Mouse (Mus musculus) E14TG2a.4 (cell line): Measurements from ENCODE around the gene Hspbp1.

Source experiments
- H3K27me3 ChIP-seq: 2 replicates; pipeline ENCODE4 v1.6.1; 2014; ENCODE audit warnings: low read length, control low read depth; ENCODE audit not compliant: insufficient read depth
- H3K36me3 ChIP-seq: 2 replicates; pipeline ENCODE4 v1.6.1; 2014; ENCODE audit warnings: low read length, control low read depth; ENCODE audit not compliant: insufficient read depth
- H3K4me1 ChIP-seq: replicated peaks from 2 replicates; pipeline ENCODE4 v1.6.1; 2014; ENCODE audit warnings: low read depth, low read length, control low read depth
- H3K4me3 ChIP-seq: replicated peaks from 2 replicates; pipeline ENCODE4 v1.5.1; 2014; ENCODE audit warnings: mild to moderate bottlenecking, low read length
- H3K9me3 ChIP-seq: 2 replicates; pipeline ENCODE4 v1.6.1; 2014; ENCODE audit warnings: low read length, control low read depth
- CTCF ChIP-seq: conservative IDR thresholded peaks from 2 replicates; pipeline ENCODE4 v1.5.1; 2014; ENCODE audit warnings: low read length
- NANOG ChIP-seq: IDR thresholded peaks from 2 replicates; pipeline ENCODE4 v1.6.1; 2014; ENCODE audit warnings: borderline replicate concordance, low read length, mixed read lengths
- POU5F1 ChIP-seq: IDR thresholded peaks from 2 replicates; pipeline ENCODE4 v1.6.1; 2014; ENCODE audit warnings: low read length, borderline replicate concordance

Hspbp1 gene

DNA sequence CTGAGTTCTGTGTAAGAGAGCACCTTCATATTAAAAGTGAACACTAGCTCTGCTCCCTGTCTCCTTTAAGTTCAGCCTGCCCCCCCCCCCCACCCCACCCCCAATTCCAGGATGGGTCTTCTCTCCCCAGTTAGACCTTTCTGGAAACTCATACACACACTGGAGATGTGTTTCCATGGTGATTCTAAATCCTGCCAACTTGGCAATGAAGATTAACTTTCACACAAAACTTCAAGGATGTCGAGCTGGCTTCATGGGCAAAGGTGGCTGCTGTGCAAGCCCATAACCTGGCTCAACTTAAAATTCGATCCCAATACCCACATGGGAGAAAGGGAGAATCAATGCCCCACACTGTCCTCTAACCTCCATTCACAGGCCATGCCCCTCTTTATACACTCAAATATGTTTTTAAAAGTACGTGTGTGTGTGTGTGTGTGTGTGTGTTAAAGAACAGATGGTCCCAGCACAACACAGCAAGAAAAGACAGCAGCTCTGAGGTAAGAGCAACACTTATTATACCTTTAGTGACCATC is 24.9 kb downstream of the Hspbp1 start:
- Histone ChIP-seq H3K36me3 (peaks cover 52% of the 10 kb centered on the region), H3K4me3 (peak overlapping the region; percentile 94), H3K4me1 (peaks cover 79% of the 10 kb centered on the region), H3K9me3 (no peaks in the 10 kb centered on the region), H3K27me3 (no peaks in the 10 kb centered on the region)
- no peak for TF ChIP-seq NANOG
- no peak for TF ChIP-seq CTCF
- no peak for TF ChIP-seq POU5F1

DNA sequence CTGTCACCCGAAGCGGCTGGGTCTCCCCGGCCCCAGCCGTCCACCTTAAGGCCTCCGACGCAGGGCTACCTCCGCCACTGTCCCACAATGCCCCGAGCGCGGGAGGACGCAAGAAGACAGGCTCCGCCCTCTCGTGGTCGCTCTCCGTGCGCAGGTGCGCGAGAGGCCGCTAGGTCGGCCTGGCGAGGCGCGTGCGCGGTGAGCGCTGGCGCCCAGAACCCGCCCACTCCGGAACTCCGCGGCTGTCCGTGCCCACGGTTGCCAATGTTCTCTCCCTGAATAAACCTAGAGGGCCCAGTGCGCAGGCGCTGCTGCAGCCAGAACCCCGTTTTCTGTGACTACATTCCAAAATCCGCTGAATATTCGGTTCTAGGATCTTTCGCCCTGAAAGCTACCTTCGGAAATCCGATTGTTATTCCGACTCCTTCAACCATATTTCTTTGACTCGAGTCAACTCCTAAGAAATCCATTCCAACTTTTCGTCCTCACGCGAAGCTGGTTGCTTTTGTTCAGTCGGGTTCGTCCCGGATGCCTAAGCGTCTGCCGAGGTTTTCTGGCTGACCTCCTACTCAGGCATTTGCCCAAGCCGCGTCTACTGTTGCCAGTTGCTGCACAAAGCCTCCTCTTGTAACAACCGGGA is 25.8 kb downstream of the Hspbp1 start, which contains the start of gene Ppp6r1:
Gene Ppp6r1 (minus strand): TSS at position 108 of the 640 bp plus-strand sequence.
- peaks cover 79% of the 10 kb centered on the region for H3K4me1 ChIP-seq
- H3K4me3 ChIP-seq, result peak within 1 kb of the TSS; percentile 94
- H3K27me3 ChIP-seq, result no peaks in the 10 kb centered on the region
- TF ChIP-seq POU5F1, result no peak
- TF ChIP-seq CTCF, result no peak
- TF ChIP-seq NANOG, result no peak
- no peaks in the 10 kb centered on the region for H3K9me3 ChIP-seq
- H3K36me3 ChIP-seq, result peaks cover 54% of the 10 kb centered on the region

DNA sequence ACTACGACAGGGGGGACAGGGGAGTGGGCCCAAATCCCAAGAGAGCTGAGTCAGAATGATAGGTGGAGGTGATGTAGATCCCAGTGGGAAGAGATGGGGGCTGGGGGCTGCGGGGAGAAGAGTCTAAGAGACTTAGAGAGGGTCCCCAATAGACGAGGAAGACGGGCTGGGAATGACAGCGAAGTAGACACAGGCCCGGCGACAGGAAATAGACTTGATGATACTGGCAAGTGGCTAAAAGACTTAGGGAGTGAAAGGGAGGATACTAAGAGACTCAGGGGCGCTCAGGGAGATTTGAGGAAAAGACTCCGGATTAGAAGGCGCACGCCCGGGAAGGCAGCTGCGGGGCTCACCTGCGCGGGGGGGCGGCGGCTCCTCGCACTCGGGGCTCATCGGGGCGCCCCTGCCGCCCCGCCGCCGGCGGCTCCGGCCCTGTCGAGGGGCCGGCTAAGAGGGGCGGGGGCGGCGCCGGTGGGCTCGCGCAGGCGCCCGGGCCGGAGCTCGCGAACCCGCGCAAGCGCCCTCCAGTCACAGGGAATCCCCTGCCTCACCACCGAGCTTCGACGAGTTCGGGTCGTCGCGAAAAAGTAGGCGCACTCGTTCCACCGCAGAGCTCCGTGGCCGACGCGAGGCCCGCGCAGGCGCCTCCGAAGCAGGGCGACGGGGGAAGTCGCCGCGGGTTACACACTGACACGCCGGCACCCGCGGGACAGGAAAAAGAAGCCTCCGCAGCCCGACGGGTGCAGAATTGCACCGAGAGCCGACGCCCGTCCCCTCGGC is 26.6 kb downstream of the Hspbp1 start:
- Histone ChIP-seq H3K9me3 (no peaks in the 10 kb centered on the region), H3K4me3 (peak overlapping the region; percentile 94), H3K27me3 (no peaks in the 10 kb centered on the region), H3K36me3 (peaks cover 55% of the 10 kb centered on the region), H3K4me1 (peaks cover 82% of the 10 kb centered on the region)
- TF ChIP-seq NANOG (no peak), POU5F1 (no peak), CTCF (no peak)

DNA sequence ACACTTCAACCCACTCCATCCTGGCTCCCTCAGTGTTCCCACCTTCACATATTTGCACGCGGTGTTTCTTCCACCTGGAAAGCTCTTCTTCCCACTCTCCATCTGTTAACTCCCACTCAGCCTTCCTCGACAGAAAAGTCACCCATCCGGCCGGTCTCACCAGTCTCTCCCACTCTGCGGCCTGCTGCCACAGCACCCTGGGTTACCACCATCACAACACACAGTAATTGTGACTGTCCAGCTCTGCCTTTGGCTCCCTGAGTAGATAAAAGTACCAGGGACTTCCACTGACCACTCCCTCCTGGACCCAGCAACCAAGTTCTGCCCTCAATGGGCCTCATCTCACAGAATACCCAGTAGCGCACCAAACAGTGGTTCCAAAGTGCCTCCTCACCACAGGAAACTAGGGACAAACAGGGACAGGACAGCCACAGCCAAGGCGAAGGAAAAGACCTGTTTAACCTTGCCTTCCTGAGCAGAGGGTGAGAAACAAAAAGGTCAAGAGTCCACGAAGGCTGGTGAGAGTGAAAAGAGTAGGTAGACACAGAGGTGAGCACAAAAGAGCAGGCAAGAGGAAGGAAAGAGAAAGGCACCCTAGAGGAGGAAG is 27.2 kb downstream of the Hspbp1 start:
- H3K36me3 ChIP-seq, result peaks cover 56% of the 10 kb centered on the region
- H3K4me3 ChIP-seq, result peak overlapping the region; percentile 94
- no peaks in the 10 kb centered on the region for H3K27me3 ChIP-seq
- H3K4me1 ChIP-seq, result peaks cover 82% of the 10 kb centered on the region
- H3K9me3 ChIP-seq, result no peaks in the 10 kb centered on the region
- no peak for TF ChIP-seq CTCF

DNA sequence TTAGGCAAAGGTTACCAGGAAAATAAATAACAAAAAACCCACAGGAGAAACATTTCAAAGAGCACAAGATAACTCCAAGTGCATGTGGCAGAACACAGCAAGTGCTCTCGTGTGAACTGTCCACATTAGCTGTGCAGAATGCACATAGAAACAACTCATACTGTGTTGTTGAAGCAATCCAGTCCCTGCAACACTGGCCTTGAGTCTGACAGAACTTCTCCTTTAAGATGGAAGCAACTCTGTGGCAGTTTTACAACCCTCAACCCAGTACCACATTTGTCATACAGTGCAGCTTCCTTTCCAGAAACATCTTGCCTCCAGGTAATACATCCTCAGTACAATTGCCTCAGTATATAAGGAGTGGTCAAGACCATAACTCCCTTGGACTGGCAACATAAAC is 28.1 kb downstream of the Hspbp1 start:
- no peaks in the 10 kb centered on the region for H3K27me3 ChIP-seq
- TF ChIP-seq CTCF (no peak), NANOG (no peak), POU5F1 (no peak)
- peaks cover 52% of the 10 kb centered on the region for H3K36me3 ChIP-seq
- H3K4me1 ChIP-seq, result peaks cover 82% of the 10 kb centered on the region
- no peak overlapping the region for H3K4me3 ChIP-seq
- no peaks in the 10 kb centered on the region for H3K9me3 ChIP-seq

DNA sequence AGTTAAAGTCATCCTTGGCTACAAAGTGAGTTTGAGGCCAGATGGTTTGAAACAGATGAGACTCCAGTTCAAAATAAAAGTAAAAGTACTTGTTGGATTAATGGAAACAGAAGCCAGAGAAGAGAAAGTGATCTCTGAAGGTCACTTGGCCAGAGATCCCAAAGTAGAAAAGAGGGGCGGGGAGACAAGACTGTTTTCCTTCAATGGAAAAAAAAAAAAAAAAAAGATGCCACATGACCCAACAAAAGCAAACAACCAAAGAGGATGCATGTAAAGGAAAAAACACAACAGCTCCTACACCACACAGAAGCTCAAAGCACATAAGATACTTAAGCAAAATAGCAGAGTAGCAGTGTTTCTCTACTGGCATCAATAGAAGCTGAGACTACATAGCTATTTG is 29.0 kb downstream of the Hspbp1 start:
- Histone ChIP-seq H3K4me3 (no peak overlapping the region), H3K4me1 (peaks cover 82% of the 10 kb centered on the region), H3K27me3 (no peaks in the 10 kb centered on the region), H3K9me3 (no peaks in the 10 kb centered on the region), H3K36me3 (peaks cover 52% of the 10 kb centered on the region)
- TF ChIP-seq CTCF (no peak), NANOG (no peak), POU5F1 (no peak)

DNA sequence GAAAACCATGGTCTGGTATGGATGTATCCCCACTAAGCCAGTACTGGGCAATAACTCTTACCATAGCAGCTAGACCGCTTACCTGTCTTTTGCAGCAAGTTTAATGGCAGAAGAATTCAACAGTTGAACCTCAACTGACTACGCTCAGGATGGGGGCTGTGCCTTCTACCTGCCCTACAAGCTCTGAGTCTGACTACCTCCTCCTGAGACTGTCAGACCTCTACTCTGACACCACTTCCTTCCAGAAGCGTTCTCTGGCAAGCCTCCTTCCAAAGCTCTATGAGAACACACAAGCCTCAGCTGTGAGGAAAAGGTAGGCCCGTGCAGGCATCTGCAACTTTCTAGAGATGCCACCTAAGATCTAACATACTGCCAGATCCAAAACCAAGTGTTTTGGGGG is 29.5 kb downstream of the Hspbp1 start:
- peaks cover 77% of the 10 kb centered on the region for H3K4me1 ChIP-seq
- no peaks in the 10 kb centered on the region for H3K9me3 ChIP-seq
- no peaks in the 10 kb centered on the region for H3K27me3 ChIP-seq
- peaks cover 47% of the 10 kb centered on the region for H3K36me3 ChIP-seq
- no peak overlapping the region for H3K4me3 ChIP-seq
- no peak for TF ChIP-seq POU5F1

DNA sequence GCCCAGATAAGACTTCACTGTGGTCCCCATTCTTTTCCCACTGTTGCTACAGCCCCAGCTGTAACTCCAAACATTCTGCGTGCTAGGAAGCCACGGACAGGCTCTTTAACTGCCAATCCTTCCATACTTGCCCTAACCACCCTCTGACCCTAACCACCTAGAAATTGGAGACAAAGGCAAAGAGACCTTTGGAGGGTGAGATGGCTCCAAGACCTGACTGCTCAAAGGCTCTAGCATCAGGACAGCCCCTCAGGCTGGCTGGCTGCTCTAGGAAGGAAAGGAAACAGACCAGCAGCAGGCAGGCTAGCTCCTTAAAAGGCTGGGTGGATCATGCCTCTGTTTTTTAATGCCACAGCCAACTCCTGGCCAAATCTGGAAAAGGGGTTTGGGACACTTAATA is 30.6 kb downstream of the Hspbp1 start:
- H3K36me3 ChIP-seq, result peaks cover 45% of the 10 kb centered on the region
- H3K9me3 ChIP-seq, result no peaks in the 10 kb centered on the region
- H3K4me1 ChIP-seq, result peaks cover 67% of the 10 kb centered on the region
- TF ChIP-seq POU5F1, result no peak
- no peak for TF ChIP-seq NANOG
- no peak for TF ChIP-seq CTCF
- no peak overlapping the region for H3K4me3 ChIP-seq
- no peaks in the 10 kb centered on the region for H3K27me3 ChIP-seq
